In the genomic region with DNA sequence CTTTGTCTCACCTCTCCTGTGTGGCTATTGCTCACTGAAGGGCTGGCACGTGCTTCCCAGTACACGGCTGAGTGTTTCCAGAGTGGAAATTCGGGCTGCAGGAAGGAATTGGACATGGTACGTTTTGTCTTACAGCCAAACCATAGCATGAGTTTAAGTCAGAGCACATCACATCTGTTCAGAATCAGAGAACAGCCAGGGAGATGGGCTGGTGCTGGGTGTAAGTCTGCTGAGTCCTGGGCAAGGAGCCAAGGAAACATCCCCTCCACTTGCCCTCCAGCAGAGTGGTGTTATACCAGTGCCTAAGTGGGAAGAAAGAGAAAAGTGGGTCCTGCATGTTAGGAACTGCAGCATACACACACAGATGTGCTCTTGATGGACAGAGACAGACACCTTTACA, we compare ENCODE assay signal across 20 mouse cellular contexts. TPM values are rescaled to one million over a fixed set of nuclear protein-coding genes. Genes with fewer than 3 reads are reported as not detected.
DNase-seq lines count a peak whose midpoint lies in the region; ATAC-seq and TF ChIP-seq lines count a peak whose summit lies in the region.
"Had no signal": no experiment of that assay in that cellular context is flagged by ENCODE, and none has a peak within 500 bp of the region (broad histone marks: within the 10 kb centered on the region; RNA-seq: fewer than 3 reads in every experiment).

No protein-coding gene starts in this region.

- no peak for ATAC-seq in forebrain, embryonic 12.5 days (ENCODE audit: low FRiP score)
- no peak for ATAC-seq in forebrain, embryonic 16.5 days
- ATAC-seq in lung, embryonic 16.5 days (ENCODE audit: low read depth): peak; percentile 21; the same call in 1 of the 2 replicates
- peak; percentile 59 for ATAC-seq in embryonic facial prominence, embryonic 12.5 days (ENCODE audit: insufficient number of reproducible peaks, insufficient read depth, low FRiP score, low TSS enrichment)
- ATAC-seq in limb, embryonic 14.5 days (ENCODE audit: low FRiP score, low read depth): peak; percentile 20
- no peak for ATAC-seq in erythroid progenitor cell, adult 5-6 weeks (replicated peaks; ENCODE audit: low FRiP score, poor library complexity, severe bottlenecking)

- WGBS in forebrain, embryonic 12.5 days: 73% methylated on average over 4 of the region's 4 CpGs
- 57% methylated on average over 4 of the region's 4 CpGs for WGBS in forebrain, embryonic 16.5 days
- WGBS in lung, embryonic 16.5 days: 47% methylated on average over 4 of the region's 4 CpGs
- WGBS in embryonic facial prominence, embryonic 12.5 days: 29% methylated on average over 4 of the region's 4 CpGs
- 34% methylated on average over 4 of the region's 4 CpGs for WGBS in limb, embryonic 14.5 days

- no peak for DNase-seq in lung, postnatal 14 days
- peak; percentile 75 for DNase-seq in limb, embryonic 14.5 days (ENCODE audit: low spot score)
- no peak for DNase-seq in cerebellum, postnatal 25 days
- DNase-seq: adrenal gland, postnatal 14 days; cerebellum, adult 8-10 months; kidney, adult 9 months; kidney, postnatal 4 days; right cerebral cortex, adult 18-20 months; thymus, adult 2 months had no signal

- peaks cover 20% of the 10 kb centered on the region for H3K4me1 ChIP-seq in forebrain, embryonic 12.5 days
- peaks cover 15% of the 10 kb centered on the region for H3K4me1 ChIP-seq in forebrain, embryonic 16.5 days (replicated peaks; ENCODE audit: control insufficient read depth, insufficient read depth, low read length)
- H3K4me1 ChIP-seq in lung, embryonic 16.5 days (replicated peaks; ENCODE audit: control insufficient read depth, insufficient read depth, low read length): peaks cover 10% of the 10 kb centered on the region
- peaks cover 43% of the 10 kb centered on the region for H3K4me1 ChIP-seq in embryonic facial prominence, embryonic 12.5 days
- H3K4me1 ChIP-seq in limb, embryonic 14.5 days (ENCODE audit: control insufficient read depth, insufficient read depth, low read length): peaks cover 40% of the 10 kb centered on the region
- H3K4me1 ChIP-seq: liver, embryonic 15.5 days had no signal

- no peak overlapping the region for H3K4me3 ChIP-seq in forebrain, embryonic 12.5 days (replicated peaks)
- no peak overlapping the region for H3K4me3 ChIP-seq in forebrain, embryonic 16.5 days (replicated peaks; ENCODE audit: low read length)
- no peak overlapping the region for H3K4me3 ChIP-seq in lung, embryonic 16.5 days (ENCODE audit: low read length)
- no peak overlapping the region for H3K4me3 ChIP-seq in embryonic facial prominence, embryonic 12.5 days
- no peak overlapping the region for H3K4me3 ChIP-seq in limb, embryonic 14.5 days (replicated peaks; ENCODE audit: low read length)
- H3K4me3 ChIP-seq: hindbrain, embryonic 15.5 days; liver, embryonic 15.5 days; midbrain, embryonic 12.5 days; myocyte had no signal

- H3K27ac ChIP-seq in forebrain, embryonic 12.5 days: peak overlapping the region; percentile 43; the same call in 1 of the 2 replicates
- H3K27ac ChIP-seq in forebrain, embryonic 16.5 days (ENCODE audit: low read length): no peak overlapping the region
- no peak overlapping the region for H3K27ac ChIP-seq in lung, embryonic 16.5 days (ENCODE audit: low read length)
- peak overlapping the region; percentile 67 for H3K27ac ChIP-seq in embryonic facial prominence, embryonic 12.5 days
- H3K27ac ChIP-seq in limb, embryonic 14.5 days (replicated peaks; ENCODE audit: low read depth, low read length): 0 out of 2 replicates have a peak overlapping the region, but pooled peaks have one; percentile 33
- H3K27ac ChIP-seq: hindbrain, embryonic 15.5 days; liver, embryonic 15.5 days; macrophage; midbrain, embryonic 12.5 days had no signal

- no peak for TF ChIP-seq POLR2A in limb, embryonic 14.5 days (IDR thresholded peaks at IDR 0.05; ENCODE audit: borderline replicate concordance, extremely low read depth, insufficient read depth, insufficient read length)

- H3K36me3 ChIP-seq in forebrain, embryonic 12.5 days (replicated peaks): no peaks in the 10 kb centered on the region
- H3K36me3 ChIP-seq in forebrain, embryonic 16.5 days (ENCODE audit: control insufficient read depth, insufficient read depth): no peaks in the 10 kb centered on the region
- no peaks in the 10 kb centered on the region for H3K36me3 ChIP-seq in lung, embryonic 16.5 days (ENCODE audit: control insufficient read depth, insufficient read depth, low read length)
- H3K36me3 ChIP-seq in embryonic facial prominence, embryonic 12.5 days: no peaks in the 10 kb centered on the region
- no peaks in the 10 kb centered on the region for H3K36me3 ChIP-seq in limb, embryonic 14.5 days (ENCODE audit: control insufficient read depth, insufficient read depth, low read length)
- H3K36me3 ChIP-seq: hindbrain, embryonic 15.5 days; liver, embryonic 15.5 days; midbrain, embryonic 12.5 days had no signal

- no peak overlapping the region for H3K4me2 ChIP-seq in forebrain, embryonic 12.5 days
- H3K4me2 ChIP-seq in forebrain, embryonic 16.5 days (ENCODE audit: low read length): no peak overlapping the region
- no peak overlapping the region for H3K4me2 ChIP-seq in lung, embryonic 16.5 days (ENCODE audit: low read depth, low read length)
- H3K4me2 ChIP-seq in embryonic facial prominence, embryonic 12.5 days (replicated peaks): no peak overlapping the region
- H3K4me2 ChIP-seq in limb, embryonic 14.5 days (replicated peaks; ENCODE audit: low read depth, low read length, severe bottlenecking): no peak overlapping the region
- H3K4me2 ChIP-seq: heart, embryonic 11.5 days; hindbrain, embryonic 15.5 days; liver, embryonic 15.5 days; midbrain, embryonic 12.5 days had no signal

- no peaks in the 10 kb centered on the region for H3K27me3 ChIP-seq in forebrain, embryonic 12.5 days
- no peaks in the 10 kb centered on the region for H3K27me3 ChIP-seq in forebrain, embryonic 16.5 days (replicated peaks; ENCODE audit: control insufficient read depth, insufficient read depth, low read length)
- H3K27me3 ChIP-seq in lung, embryonic 16.5 days (ENCODE audit: control insufficient read depth, insufficient read depth, low read depth, low read length): no peaks in the 10 kb centered on the region
- no peaks in the 10 kb centered on the region for H3K27me3 ChIP-seq in embryonic facial prominence, embryonic 12.5 days
- H3K27me3 ChIP-seq in limb, embryonic 14.5 days (ENCODE audit: control insufficient read depth, insufficient read depth, low read length): no peaks in the 10 kb centered on the region
- H3K27me3 ChIP-seq: hindbrain, embryonic 15.5 days; liver, embryonic 15.5 days; midbrain, embryonic 12.5 days had no signal

- no peaks in the 10 kb centered on the region for H3K9me3 ChIP-seq in forebrain, embryonic 12.5 days
- no peaks in the 10 kb centered on the region for H3K9me3 ChIP-seq in forebrain, embryonic 16.5 days (ENCODE audit: control insufficient read depth, low read length)
- H3K9me3 ChIP-seq in lung, embryonic 16.5 days (ENCODE audit: control insufficient read depth, low read length): no peaks in the 10 kb centered on the region
- H3K9me3 ChIP-seq in embryonic facial prominence, embryonic 12.5 days: no peaks in the 10 kb centered on the region
- no peaks in the 10 kb centered on the region for H3K9me3 ChIP-seq in limb, embryonic 14.5 days (ENCODE audit: control insufficient read depth, low read length)
- H3K9me3 ChIP-seq: hindbrain, embryonic 15.5 days; liver, embryonic 15.5 days; midbrain, embryonic 12.5 days had no signal

- H3K9ac ChIP-seq in forebrain, embryonic 12.5 days: no peak overlapping the region
- no peak overlapping the region for H3K9ac ChIP-seq in forebrain, embryonic 16.5 days (replicated peaks; ENCODE audit: low read depth, low read length)
- H3K9ac ChIP-seq in lung, embryonic 16.5 days (ENCODE audit: low read length): no peak overlapping the region
- no peak overlapping the region for H3K9ac ChIP-seq in embryonic facial prominence, embryonic 12.5 days
- no peak overlapping the region for H3K9ac ChIP-seq in limb, embryonic 14.5 days (ENCODE audit: low read depth, low read length, severe bottlenecking)
- H3K9ac ChIP-seq: hindbrain, embryonic 15.5 days; liver, embryonic 15.5 days; midbrain, embryonic 12.5 days had no signal

RNA-seq across cellular contexts. Expression of gene Tmpo, which starts 45.9 kb away (rescaled TPM):
- polyA plus RNA-seq in forebrain, embryonic 12.5 days (2016; fragmentation: Nextera tagmentation; extraction: Ambion mirVana): 426 and 438 TPM in 2 replicates
- 139 and 173 TPM in 2 replicates for polyA plus RNA-seq in forebrain, embryonic 16.5 days (2015; fragmentation: Nextera tagmentation; extraction: Ambion mirVana)
- polyA plus RNA-seq in lung, embryonic 16.5 days (2015; fragmentation: Nextera tagmentation; extraction: Ambion mirVana): 210 and 220 TPM in 2 replicates
- polyA plus RNA-seq in embryonic facial prominence, embryonic 12.5 days (2016; fragmentation: Nextera tagmentation; extraction: Ambion mirVana): 366 and 400 TPM in 2 replicates
- polyA plus RNA-seq in limb, embryonic 14.5 days (2012; rRNA removed): 285 and 340 TPM in 2 replicates
- polyA plus RNA-seq in limb, embryonic 14.5 days (2014; fragmentation: Nextera tagmentation; extraction: Ambion mirVana): 239 and 276 TPM in 2 replicates
- total RNA-seq in erythroid progenitor cell, adult 5-6 weeks (2015; ENCODE audit: low replicate concordance): 941 and 1,232 TPM in 2 replicates
- total RNA-seq in erythroid progenitor cell, adult 5-6 weeks (2017; ENCODE audit: low replicate concordance): 1,337 and 1,570 TPM in 2 replicates

Comparison
In these comparisons a context has a peak if more than half of its experiments do, and no peak if none do; other contexts are left out.
1. H3K27ac ChIP-seq: peak in forebrain, embryonic 12.5 days (single experiment), embryonic facial prominence, embryonic 12.5 days (single experiment) and limb, embryonic 14.5 days (single experiment); none in forebrain, embryonic 16.5 days (single experiment) and lung, embryonic 16.5 days (single experiment).
2. ATAC-seq: peak in lung, embryonic 16.5 days (single experiment), embryonic facial prominence, embryonic 12.5 days (single experiment) and limb, embryonic 14.5 days (single experiment); none in forebrain, embryonic 12.5 days (single experiment), forebrain, embryonic 16.5 days (single experiment) and erythroid progenitor cell, adult 5-6 weeks (single experiment).